Mouse (Mus musculus) midbrain, embryonic 13.5 days (tissue): ENCODE data around the gene Fcgr4. TPM values are rescaled to one million over a fixed set of nuclear protein-coding genes. Genes with fewer than 3 reads are reported as not detected.

Experiments used
- ATAC-seq: fragments of 200-750 bp; cut with Nextera tagmentation; 2 replicates; pipeline ENCODE4 v1.8.0; 2017; ENCODE audit warnings: mild to moderate bottlenecking, moderate TSS enrichment, moderate library complexity
- H3K27ac ChIP-seq: fragments of 300-500 bp; sonication (generic); 2 replicates; pipeline ENCODE4 v1.5.1; 2015; ENCODE audit warnings: inconsistent platforms, mild to moderate bottlenecking, moderate library complexity
- H3K27me3 ChIP-seq: fragments of 300-500 bp; sonication (generic); 2 replicates; pipeline ENCODE4 v1.6.1; 2015; ENCODE audit warnings: mild to moderate bottlenecking, inconsistent platforms
- H3K36me3 ChIP-seq: fragments of 300-500 bp; sonication (generic); 2 replicates; pipeline ENCODE4 v1.6.1; 2015; ENCODE audit warnings: mild to moderate bottlenecking, inconsistent platforms
- H3K4me1 ChIP-seq: fragments of 300-500 bp; sonication (generic); replicated peaks from 2 replicates; pipeline ENCODE4 v1.6.1; 2015; ENCODE audit warnings: inconsistent platforms
- H3K4me2 ChIP-seq: fragments of 300-500 bp; sonication (generic); replicated peaks from 2 replicates; pipeline ENCODE4 v1.6.1; 2015; ENCODE audit warnings: moderate library complexity, mild to moderate bottlenecking, inconsistent platforms
- H3K4me3 ChIP-seq: fragments of 300-500 bp; sonication (generic); replicated peaks from 2 replicates; pipeline ENCODE4 v1.5.1; 2015; ENCODE audit warnings: mild to moderate bottlenecking, inconsistent platforms
- H3K9ac ChIP-seq: fragments of 300-500 bp; sonication (generic); replicated peaks from 2 replicates; pipeline ENCODE4 v1.6.1; 2015; ENCODE audit warnings: mild to moderate bottlenecking, inconsistent platforms
- H3K9me3 ChIP-seq: fragments of 300-500 bp; sonication (generic); 2 replicates; pipeline ENCODE4 v1.6.1; 2016; ENCODE audit warnings: mild to moderate bottlenecking, inconsistent platforms
- WGBS: fragments of 180-500 bp; shearing (Covaris S2); methylation state at CpG from one replicate; pipeline ENCODE4 v1.1.7; 2015; 5-methylcytosine and 5-hydroxymethylcytosine counted together
- polyA plus RNA-seq: library from polyadenylated mRNA; unstranded; fragments of >200 nt; fragmentation: Nextera tagmentation; extraction: Ambion mirVana; gene quantifications from 2 replicates; pipeline ENCODE4 v1.2.1, GENCODE M21; 2015

Fcgr4 gene
- polyA plus RNA-seq, 1 experiment from 2014 or later, result not detected

- H3K27me3 ChIP-seq, result no peaks in the 10 kb centered on the region
- 82% methylated on average over 5 of the region's 5 CpGs for WGBS
These were observed 32.9 kb upstream of the Fcgr4 start for GRCm38 (mm10) chr1:170985861-170986260.

GRCm38 (mm10) chr1:170989656-170990055 is 29.1 kb upstream of the Fcgr4 start:
- H3K4me3 ChIP-seq, result no peak overlapping the region
- H3K27ac ChIP-seq, result no peak overlapping the region
- no peak for ATAC-seq
- 80% methylated on average over 9 of the region's 9 CpGs for WGBS
- H3K4me2 ChIP-seq, result no peak overlapping the region
- no peak overlapping the region for H3K9ac ChIP-seq
- H3K9me3 ChIP-seq, result no peaks in the 10 kb centered on the region
- no peaks in the 10 kb centered on the region for H3K4me1 ChIP-seq
- no peaks in the 10 kb centered on the region for H3K36me3 ChIP-seq
- no peaks in the 10 kb centered on the region for H3K27me3 ChIP-seq

More at GRCm38 (mm10) chr1:170985861-170986260, 32.9 kb upstream of the Fcgr4 start:
- H3K4me1 ChIP-seq, result no peaks in the 10 kb centered on the region
- H3K4me2 ChIP-seq, result no peak overlapping the region
- no peak for ATAC-seq
- no peak overlapping the region for H3K4me3 ChIP-seq
- H3K9me3 ChIP-seq, result no peaks in the 10 kb centered on the region
- H3K36me3 ChIP-seq, result no peaks in the 10 kb centered on the region
- H3K9ac ChIP-seq, result no peak overlapping the region
- H3K27ac ChIP-seq, result no peak overlapping the region

DNA sequence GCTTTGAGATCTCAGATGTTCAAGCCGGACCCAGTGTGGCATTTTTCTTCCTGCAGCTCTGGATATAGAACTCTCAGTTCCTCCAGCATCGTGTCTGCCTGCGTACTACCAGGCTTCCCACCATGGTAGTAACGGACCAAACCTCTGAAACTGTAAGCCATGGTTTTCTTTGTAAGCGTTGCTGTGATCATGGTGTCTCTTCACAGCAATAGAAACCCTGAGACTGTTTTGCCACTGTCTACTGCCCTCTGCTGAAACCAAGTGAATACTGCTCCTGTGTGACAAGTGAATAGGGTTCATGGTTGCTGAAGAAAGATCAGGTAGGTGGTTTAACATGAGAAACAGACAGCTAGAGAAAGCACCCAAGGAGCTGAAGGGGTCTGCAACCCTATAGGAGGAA is 26.2 kb upstream of the Fcgr4 start:
- 73% methylated on average over 5 of the region's 5 CpGs for WGBS
- ATAC-seq, result no peak
- no peak overlapping the region for H3K4me3 ChIP-seq
- H3K27ac ChIP-seq, result no peak overlapping the region
- H3K4me1 ChIP-seq, result no peaks in the 10 kb centered on the region
- H3K27me3 ChIP-seq, result no peaks in the 10 kb centered on the region
- no peak overlapping the region for H3K4me2 ChIP-seq
- H3K9me3 ChIP-seq, result no peaks in the 10 kb centered on the region
- H3K9ac ChIP-seq, result no peak overlapping the region
- no peaks in the 10 kb centered on the region for H3K36me3 ChIP-seq

DNA sequence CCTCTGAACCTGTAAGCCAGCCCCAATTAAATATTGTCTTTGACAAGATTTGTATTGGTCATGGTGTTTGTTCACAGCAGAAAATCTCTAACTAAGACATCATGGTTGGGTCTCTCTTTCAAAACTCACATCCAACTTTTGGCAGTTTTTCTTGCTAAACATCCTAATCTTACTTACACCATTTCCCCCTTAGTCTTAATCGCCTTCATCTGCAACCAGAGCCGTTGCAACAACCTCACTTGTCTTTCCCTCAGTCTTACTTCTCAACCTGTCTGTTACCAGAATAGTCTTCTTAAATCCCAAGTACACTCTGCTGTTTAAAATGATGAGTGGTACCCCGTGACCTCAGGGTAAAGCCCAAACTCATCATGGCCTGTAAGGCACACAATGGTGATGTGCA is 22.7 kb upstream of the Fcgr4 start:
- Histone ChIP-seq H3K27ac (no peak overlapping the region), H3K9me3 (no peaks in the 10 kb centered on the region), H3K4me2 (no peak overlapping the region), H3K27me3 (no peaks in the 10 kb centered on the region), H3K9ac (no peak overlapping the region), H3K4me1 (no peaks in the 10 kb centered on the region), H3K36me3 (no peaks in the 10 kb centered on the region), H3K4me3 (no peak overlapping the region)
- no peak for ATAC-seq
- 78% methylated on average over 3 of the region's 3 CpGs for WGBS

- no peak overlapping the region for H3K9ac ChIP-seq
- WGBS, result 46% methylated on average over 3 of the region's 3 CpGs
- ATAC-seq, result no peak
- no peaks in the 10 kb centered on the region for H3K36me3 ChIP-seq
- H3K27me3 ChIP-seq, result no peaks in the 10 kb centered on the region
- H3K27ac ChIP-seq, result no peak overlapping the region
- no peaks in the 10 kb centered on the region for H3K4me1 ChIP-seq
- no peak overlapping the region for H3K4me3 ChIP-seq
- H3K4me2 ChIP-seq, result no peak overlapping the region
- H3K9me3 ChIP-seq, result no peaks in the 10 kb centered on the region
These were observed 22.0 kb upstream of the Fcgr4 start for GRCm38 (mm10) chr1:170996753-170997152.

DNA sequence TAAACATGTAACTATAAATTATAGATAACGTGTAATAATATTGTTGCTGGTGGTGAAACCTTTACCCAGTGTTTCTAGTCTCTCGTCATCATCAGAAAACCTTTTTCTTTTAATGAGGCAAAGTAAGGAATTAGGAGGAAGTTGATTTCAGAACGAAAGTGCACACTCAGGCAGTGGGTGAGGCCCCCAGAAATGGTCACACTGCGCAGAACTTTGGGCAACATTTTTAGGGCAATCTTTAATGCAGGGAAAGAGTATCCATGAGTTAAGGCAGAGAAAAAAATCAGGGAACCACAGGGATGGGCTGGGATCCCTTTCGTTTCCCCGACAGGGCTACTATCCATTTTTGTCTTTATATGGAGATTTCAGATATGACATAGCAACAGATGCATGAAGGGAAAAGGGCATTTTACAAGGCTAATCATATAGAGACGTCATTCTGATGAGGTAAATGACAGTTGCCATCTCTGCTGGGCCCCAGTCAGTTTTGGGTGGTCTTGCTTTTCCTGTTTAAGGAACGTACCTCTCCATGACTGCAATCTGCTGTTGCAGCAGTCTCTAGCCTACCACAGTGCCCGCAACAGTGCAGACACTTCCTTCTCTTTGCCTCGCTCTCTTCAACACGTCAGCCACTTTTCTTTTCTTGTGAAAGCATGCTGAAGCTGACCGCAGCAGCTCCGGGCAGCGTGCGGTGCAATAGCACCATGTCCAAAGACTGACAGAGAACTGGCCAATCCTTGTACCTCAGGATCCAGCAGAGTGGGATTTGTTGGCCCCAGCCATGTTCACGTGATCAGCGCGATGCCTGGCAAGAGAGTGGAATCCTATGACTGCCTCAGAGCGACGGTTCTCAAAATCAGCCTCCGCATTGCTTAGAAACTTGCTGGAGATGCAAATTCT is 20.7 kb upstream of the Fcgr4 start:
- WGBS, result 65% methylated on average over 21 of the region's 21 CpGs
- no peak overlapping the region for H3K4me3 ChIP-seq
- H3K27me3 ChIP-seq, result no peaks in the 10 kb centered on the region
- H3K27ac ChIP-seq, result no peak overlapping the region
- peak overlapping the region; percentile 26; the same call in 1 of the 2 replicates for H3K4me2 ChIP-seq
- no peaks in the 10 kb centered on the region for H3K9me3 ChIP-seq
- H3K4me1 ChIP-seq, result no peaks in the 10 kb centered on the region
- no peak overlapping the region for H3K9ac ChIP-seq
- no peak for ATAC-seq
- no peaks in the 10 kb centered on the region for H3K36me3 ChIP-seq

- no peak overlapping the region for H3K4me2 ChIP-seq
- H3K27me3 ChIP-seq, result no peaks in the 10 kb centered on the region
- no peak for ATAC-seq
- H3K9ac ChIP-seq, result no peak overlapping the region
- H3K27ac ChIP-seq, result no peak overlapping the region
- H3K36me3 ChIP-seq, result no peaks in the 10 kb centered on the region
- H3K9me3 ChIP-seq, result no peaks in the 10 kb centered on the region
- no peaks in the 10 kb centered on the region for H3K4me1 ChIP-seq
- H3K4me3 ChIP-seq, result no peak overlapping the region
These were observed 18.9 kb upstream of the Fcgr4 start for GRCm38 (mm10) chr1:170999811-171000210.

GRCm38 (mm10) chr1:171005081-171005480 is 13.6 kb upstream of the Fcgr4 start:
- no peak overlapping the region for H3K4me3 ChIP-seq
- H3K9me3 ChIP-seq, result 0 out of 2 replicates have a peak, but pooled peaks cover 4% of the 10 kb centered on the region
- no peaks in the 10 kb centered on the region for H3K4me1 ChIP-seq
- H3K27ac ChIP-seq, result no peak overlapping the region
- no peak overlapping the region for H3K9ac ChIP-seq
- H3K27me3 ChIP-seq, result no peaks in the 10 kb centered on the region
- H3K4me2 ChIP-seq, result no peak overlapping the region
- ATAC-seq, result no peak
- 68% methylated on average over 6 of the region's 6 CpGs for WGBS
- no peaks in the 10 kb centered on the region for H3K36me3 ChIP-seq

- Histone ChIP-seq H3K27ac (no peak overlapping the region), H3K9me3 (0 out of 2 replicates have a peak, but pooled peaks cover 4% of the 10 kb centered on the region), H3K4me1 (no peaks in the 10 kb centered on the region), H3K9ac (no peak overlapping the region), H3K36me3 (no peaks in the 10 kb centered on the region), H3K27me3 (no peaks in the 10 kb centered on the region), H3K4me3 (no peak overlapping the region), H3K4me2 (no peak overlapping the region)
- ATAC-seq, result no peak
These were observed 13.1 kb upstream of the Fcgr4 start for GRCm38 (mm10) chr1:171005586-171005985.

- Histone ChIP-seq H3K27ac (no peak overlapping the region), H3K27me3 (no peaks in the 10 kb centered on the region), H3K9ac (no peak overlapping the region), H3K4me3 (no peak overlapping the region), H3K4me1 (no peaks in the 10 kb centered on the region), H3K4me2 (no peak overlapping the region), H3K36me3 (no peaks in the 10 kb centered on the region), H3K9me3 (0 out of 2 replicates have a peak, but pooled peaks cover 4% of the 10 kb centered on the region)
- ATAC-seq, result no peak
- 94% methylated on average over 4 of the region's 4 CpGs for WGBS
These were observed 12.4 kb upstream of the Fcgr4 start for GRCm38 (mm10) chr1:171006335-171006734.

DNA sequence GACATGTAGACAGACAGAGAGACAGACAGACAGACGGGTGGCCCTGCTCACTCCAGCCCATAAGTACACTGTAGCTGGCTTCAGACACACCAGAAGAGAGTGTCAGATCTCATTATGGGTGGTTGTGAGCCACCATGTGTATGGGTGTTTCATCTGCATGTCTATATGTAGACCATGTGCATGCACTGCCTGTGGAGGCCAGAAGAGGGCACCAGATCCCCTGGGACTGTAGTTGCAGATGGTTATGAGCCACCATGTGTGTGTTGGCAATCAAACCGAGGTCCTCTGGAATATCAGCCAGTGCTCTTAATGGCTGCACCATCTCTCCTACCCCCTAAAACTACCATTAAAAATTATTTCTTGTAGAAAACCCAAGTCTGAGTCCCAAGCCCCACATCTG is 11.8 kb upstream of the Fcgr4 start:
- no peak for ATAC-seq
- 89% methylated on average over 2 of the region's 2 CpGs for WGBS
- H3K4me3 ChIP-seq, result no peak overlapping the region
- H3K36me3 ChIP-seq, result no peaks in the 10 kb centered on the region
- H3K9me3 ChIP-seq, result 0 out of 2 replicates have a peak, but pooled peaks cover 4% of the 10 kb centered on the region
- no peaks in the 10 kb centered on the region for H3K4me1 ChIP-seq
- H3K4me2 ChIP-seq, result no peak overlapping the region
- no peak overlapping the region for H3K27ac ChIP-seq
- no peak overlapping the region for H3K9ac ChIP-seq
- H3K27me3 ChIP-seq, result no peaks in the 10 kb centered on the region

DNA sequence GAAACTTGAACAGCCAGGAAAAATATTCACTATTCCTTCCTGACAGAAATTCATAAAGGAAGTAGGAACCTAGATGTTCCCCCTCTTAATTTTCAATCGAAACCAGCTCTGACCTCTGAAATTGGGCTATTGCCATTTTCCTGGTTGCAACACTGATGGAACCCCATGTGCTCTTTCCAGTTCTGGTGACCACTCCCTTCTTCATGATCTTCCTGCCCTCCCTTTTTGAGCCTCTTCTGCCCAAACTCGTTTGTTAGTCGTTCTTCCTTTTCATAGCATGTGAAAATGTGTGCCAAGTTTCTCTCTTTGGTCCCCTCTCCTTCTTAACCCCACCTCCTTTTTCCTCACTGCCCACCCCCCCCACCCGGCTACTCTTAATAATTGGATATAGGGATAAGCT is 7.0 kb upstream of the Fcgr4 start:
- Histone ChIP-seq H3K4me2 (no peak overlapping the region), H3K9ac (no peak overlapping the region), H3K36me3 (no peaks in the 10 kb centered on the region), H3K27me3 (no peaks in the 10 kb centered on the region), H3K4me3 (no peak overlapping the region), H3K9me3 (0 out of 2 replicates have a peak, but pooled peaks cover 4% of the 10 kb centered on the region), H3K4me1 (no peaks in the 10 kb centered on the region), H3K27ac (no peak overlapping the region)
- 88% methylated on average over 4 of the region's 4 CpGs for WGBS
- ATAC-seq, result no peak
